Comparison of ENCODE assay signal across 23 mouse cellular contexts in genomic region chr5:135349862-135350261, GRCm38 (mm10). TPM values are rescaled to one million over a fixed set of nuclear protein-coding genes. Genes with fewer than 3 reads are reported as not detected.
"Had no signal": no experiment of that assay in that cellular context is flagged by ENCODE, and none has a peak within 500 bp of the region (broad histone marks: within the 10 kb centered on the region; RNA-seq: fewer than 3 reads in every experiment).

Gene Fkbp6 (minus strand): TSS chr5:135350044.

- H3K4me3 ChIP-seq: gastrocnemius, adult 2 months; heart, embryonic 10.5 days; heart, embryonic 12.5 days; hindbrain, embryonic 10.5 days; hindbrain, embryonic 12.5 days; intestine, embryonic 15.5 days; layer of hippocampus, adult 2 months; left cerebral cortex, adult 2 months; limb, embryonic 10.5 days; limb, embryonic 12.5 days had no signal

- H3K9ac ChIP-seq: heart, embryonic 12.5 days; hindbrain, embryonic 12.5 days; hindbrain, embryonic 14.5 days; intestine, embryonic 15.5 days; limb, embryonic 12.5 days had no signal

- DNase-seq: gastrocnemius, adult 2 months; gastrocnemius, postnatal 10 days; gastrocnemius, postnatal 25 days; heart, adult 18-20 months; heart, postnatal 10 days; heart, postnatal 4 days; kidney, adult 18-20 months; kidney, adult 8-10 months; kidney, postnatal 10 days; kidney, postnatal 4 days; liver had no signal

- H3K4me1 ChIP-seq: heart, embryonic 12.5 days; hindbrain, embryonic 10.5 days; hindbrain, embryonic 12.5 days; intestine, embryonic 15.5 days; limb, embryonic 12.5 days had no signal

- H3K9me3 ChIP-seq: intestine, embryonic 15.5 days; limb, embryonic 10.5 days had no signal

- H3K36me3 ChIP-seq: heart, embryonic 10.5 days; heart, embryonic 12.5 days; hindbrain, embryonic 10.5 days; hindbrain, embryonic 12.5 days; intestine, embryonic 15.5 days; limb, embryonic 10.5 days; limb, embryonic 12.5 days had no signal

- H3K27ac ChIP-seq: gastrocnemius, adult 2 months; heart, embryonic 10.5 days; hindbrain, embryonic 10.5 days; hindbrain, embryonic 12.5 days; hindbrain, embryonic 14.5 days; intestine, embryonic 15.5 days; layer of hippocampus, adult 2 months; left cerebral cortex, adult 2 months; limb, embryonic 10.5 days; limb, embryonic 12.5 days had no signal

RNA-seq across cellular contexts. Expression of gene Fkbp6, which starts in this region (rescaled TPM):
- total RNA-seq: gastrocnemius, adult 2 months; gastrocnemius, postnatal 10 days; gastrocnemius, postnatal 25 days; layer of hippocampus, postnatal 10 days; left cerebral cortex, postnatal 36 days had no signal
